Mouse (Mus musculus) embryonic facial prominence, embryonic 11.5 days (tissue): Measurements from ENCODE around the gene Ablim2. TPM values are rescaled to one million over a fixed set of nuclear protein-coding genes. Genes with fewer than 3 reads are reported as not detected.

Experiments
- ATAC-seq: fragments of 200-750 bp; cut with Nextera tagmentation; replicated peaks from 2 replicates; pipeline ENCODE4 v1.8.0; 2017; ENCODE audit warnings: low read depth; ENCODE audit not compliant: insufficient number of reproducible peaks, low FRiP score, low TSS enrichment
- DNase-seq: peaks from one replicate; pipeline ENCODE4 v3.0.0-alpha.2; 2015; ENCODE audit warnings: low spot score
- H3K27ac ChIP-seq: fragments of 300-500 bp; sonication (generic); replicated peaks from 2 replicates; pipeline ENCODE4 v1.5.1; 2014; ENCODE audit warnings: mild to moderate bottlenecking, low read depth, low read length, control low read depth
- H3K27me3 ChIP-seq: fragments of 300-500 bp; sonication (generic); 2 replicates; pipeline ENCODE4 v1.6.1; 2014; ENCODE audit warnings: mild to moderate bottlenecking, low read length, moderate library complexity, mixed read lengths; ENCODE audit not compliant: control insufficient read depth, insufficient read depth
- H3K36me3 ChIP-seq: fragments of 300-500 bp; sonication (generic); replicated peaks from 2 replicates; pipeline ENCODE4 v1.6.1; 2014; ENCODE audit warnings: low read depth, mild to moderate bottlenecking, low read length, moderate library complexity, mixed read lengths; ENCODE audit not compliant: control insufficient read depth, insufficient read depth
- H3K4me1 ChIP-seq: fragments of 300-500 bp; sonication (generic); 2 replicates; pipeline ENCODE4 v1.6.1; 2014; ENCODE audit warnings: low read length, mixed read lengths; ENCODE audit not compliant: control insufficient read depth, insufficient read depth
- H3K4me2 ChIP-seq: fragments of 300-500 bp; sonication (generic); 2 replicates; pipeline ENCODE4 v1.6.1; 2014; ENCODE audit warnings: low read depth, mild to moderate bottlenecking, control low read depth, low read length, moderate library complexity
- H3K4me3 ChIP-seq: fragments of 300-500 bp; sonication (generic); 2 replicates; pipeline ENCODE4 v1.5.1; 2014; ENCODE audit warnings: low read depth, low read length, control low read depth
- H3K9ac ChIP-seq: fragments of 300-500 bp; sonication (generic); replicated peaks from 2 replicates; pipeline ENCODE4 v1.6.1; 2014; ENCODE audit warnings: mild to moderate bottlenecking, control low read depth, low read length
- H3K9me3 ChIP-seq: fragments of 300-500 bp; sonication (generic); replicated peaks from 2 replicates; pipeline ENCODE4 v1.6.1; 2016; ENCODE audit warnings: mild to moderate bottlenecking, low read length, inconsistent platforms, mixed read lengths; ENCODE audit not compliant: control insufficient read depth
- WGBS: fragments of 180-500 bp; shearing (Covaris S2); extraction: QIAGEN DNeasy Blood & Tissue Kit; methylation state at CpG from one replicate; pipeline ENCODE4 v1.1.7; 2014; 5-methylcytosine and 5-hydroxymethylcytosine counted together
- polyA plus RNA-seq: library from polyadenylated mRNA; unstranded; fragments of >200 nt; fragmentation: Nextera tagmentation; extraction: Ambion mirVana; gene quantifications from 2 replicates; pipeline ENCODE4 v1.2.1, GENCODE M21; 2014

Ablim2 gene
- polyA plus RNA-seq, 1 experiment from 2014 or later = 0.55 TPM

DNA sequence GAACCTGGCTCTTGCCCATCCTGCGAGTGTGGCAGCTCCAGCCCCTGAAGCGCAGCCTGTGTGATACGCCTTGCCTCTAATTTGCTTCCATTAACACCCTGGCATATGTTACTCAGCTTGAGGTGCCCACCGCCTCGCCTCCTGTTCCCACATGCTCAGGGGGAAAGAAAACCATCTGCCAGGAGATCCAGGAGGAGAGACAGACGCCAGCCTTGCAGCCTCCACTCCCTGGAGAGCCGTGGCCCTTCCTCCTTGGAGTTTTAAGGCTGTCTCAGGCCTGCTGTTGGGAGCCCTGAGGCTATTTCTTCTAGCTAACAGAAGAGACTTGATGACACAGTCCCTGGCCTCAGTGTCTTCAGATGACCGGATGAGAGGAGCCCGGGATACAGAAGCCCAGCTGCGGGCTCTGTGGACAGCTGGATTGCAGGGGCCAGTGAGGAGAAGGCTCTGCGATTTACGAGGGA is 167.5 kb downstream of the Ablim2 start:
- WGBS = 32% methylated on average over 12 of the region's 12 CpGs
- H3K27ac ChIP-seq = no peak overlapping the region
- H3K36me3 ChIP-seq = no peaks in the 10 kb centered on the region
- ATAC-seq (peak; percentile 59; the same call in 1 of the 2 replicates), DNase-seq (no peak)
- no peaks in the 10 kb centered on the region for H3K27me3 ChIP-seq
- H3K4me2 ChIP-seq = no peak overlapping the region
- peaks cover 5% of the 10 kb centered on the region for H3K4me1 ChIP-seq
- H3K4me3 ChIP-seq = no peak overlapping the region
- H3K9ac ChIP-seq = no peak overlapping the region
- H3K9me3 ChIP-seq = no peaks in the 10 kb centered on the region

GRCm38 (mm10) chr5:35926511-35926910 is 168.8 kb downstream of the Ablim2 start:
- no peaks in the 10 kb centered on the region for H3K9me3 ChIP-seq
- H3K9ac ChIP-seq = no peak overlapping the region

GRCm38 (mm10) chr5:35931296-35931695 is 173.6 kb downstream of the Ablim2 start:
- Histone ChIP-seq H3K27ac (no peak overlapping the region), H3K36me3 (no peaks in the 10 kb centered on the region; the same call in 1 of the 2 replicates), H3K4me2 (no peak overlapping the region), H3K4me1 (no peaks in the 10 kb centered on the region), H3K27me3 (no peaks in the 10 kb centered on the region), H3K9ac (no peak overlapping the region), H3K4me3 (no peak overlapping the region), H3K9me3 (no peaks in the 10 kb centered on the region)
- WGBS = 62% methylated on average over 5 of the region's 5 CpGs
- DNase-seq = no peak
- ATAC-seq = no peak

More at GRCm38 (mm10) chr5:35926511-35926910, 168.8 kb downstream of the Ablim2 start:
- Histone ChIP-seq H3K36me3 (no peaks in the 10 kb centered on the region), H3K27ac (no peak overlapping the region), H3K4me1 (peaks cover 4% of the 10 kb centered on the region), H3K4me2 (no peak overlapping the region), H3K4me3 (no peak overlapping the region), H3K27me3 (no peaks in the 10 kb centered on the region)
- no peak for ATAC-seq
- WGBS = 72% methylated on average over 8 of the region's 8 CpGs
- no peak for DNase-seq

- ATAC-seq = no peak
- no peaks in the 10 kb centered on the region for H3K27me3 ChIP-seq
Observed at GRCm38 (mm10) chr5:35933059-35933458, 175.4 kb downstream of the Ablim2 start.

More at GRCm38 (mm10) chr5:35933059-35933458, 175.4 kb downstream of the Ablim2 start:
- Histone ChIP-seq H3K9ac (no peak overlapping the region), H3K4me1 (no peaks in the 10 kb centered on the region), H3K4me3 (no peak overlapping the region), H3K27ac (no peak overlapping the region), H3K36me3 (no peaks in the 10 kb centered on the region; the same call in 1 of the 2 replicates), H3K4me2 (no peak overlapping the region), H3K9me3 (no peaks in the 10 kb centered on the region)
- 82% methylated on average over 10 of the region's 10 CpGs for WGBS
- DNase-seq = no peak

Other genes starting within 250 kb of the Ablim2 start
- 3.6 and 6.0 TPM in 2 replicates for gene Cpz, start 232.2 kb upstream of the Ablim2 start, polyA plus RNA-seq
- 6.9 and 7.9 TPM in 2 replicates for gene Trmt44, start 182.8 kb upstream of the Ablim2 start, polyA plus RNA-seq
- gene Acox3, start 174.8 kb upstream of the Ablim2 start, polyA plus RNA-seq = 10.5 and 10.9 TPM in 2 replicates
- gene Htra3, start 78.1 kb upstream of the Ablim2 start, polyA plus RNA-seq = 3.6 and 4.4 TPM in 2 replicates
- gene Sh3tc1, start 17.9 kb upstream of the Ablim2 start, polyA plus RNA-seq = 2.9 TPM in 2 replicates
- gene Afap1, start 135.4 kb downstream of the Ablim2 start, polyA plus RNA-seq = 19.8 and 20.5 TPM in 2 replicates